ENCODE assay signal across 8 mouse cellular contexts in genomic region chr11:44470432-44471336, GRCm38 (mm10). TPM values are rescaled to one million over a fixed set of nuclear protein-coding genes. Genes with fewer than 3 reads are reported as not detected.
DNase-seq lines count a peak whose midpoint lies in the region; ATAC-seq and TF ChIP-seq lines count a peak whose summit lies in the region.

Gene Ublcp1 (minus strand): TSS chr11:44470498.

- peak within 1 kb of the TSS; percentile 95 for H3K4me2 ChIP-seq in forebrain, embryonic 13.5 days
- H3K4me2 ChIP-seq in liver, postnatal 0 days (ENCODE audit: low read depth, low read length) = peak within 1 kb of the TSS; percentile 72
- H3K4me2 ChIP-seq in neural tube, embryonic 14.5 days (ENCODE audit: low read depth, low read length) = peak within 1 kb of the TSS; percentile 97

- intact Hi-C loops in heart, postnatal 10 days (cut with DNase I) = loop anchor here (1.0 to 5.0 kb wide), 3 partner anchors 48 to 112 kb away; partner anchors contain the start of gene Rnf145

- H3K9ac ChIP-seq in forebrain, embryonic 13.5 days = peak within 1 kb of the TSS; percentile 79
- peak within 1 kb of the TSS; percentile 93 for H3K9ac ChIP-seq in liver, postnatal 0 days (replicated peaks)
- peak within 1 kb of the TSS; percentile 87 for H3K9ac ChIP-seq in neural tube, embryonic 14.5 days (replicated peaks; ENCODE audit: low read depth, low read length)

- H3K27me3 ChIP-seq in E14TG2a.4 (ENCODE audit: insufficient read depth, low read length) = no peaks in the 10 kb centered on the region
- 0 out of 2 replicates have a peak, but pooled peaks cover 2% of the 10 kb centered on the region for H3K27me3 ChIP-seq in forebrain, embryonic 13.5 days
- no peaks in the 10 kb centered on the region for H3K27me3 ChIP-seq in liver, postnatal 0 days (ENCODE audit: insufficient read depth, low read length)
- H3K27me3 ChIP-seq in neural tube, embryonic 14.5 days (ENCODE audit: control insufficient read depth, insufficient read depth, low read length) = no peaks in the 10 kb centered on the region

- peak; percentile 85 for DNase-seq in c-Kit-positive CD71-positive TER-119-positive erythroid progenitor cells, embryonic 14.5 days (ENCODE audit: low spot score)
- DNase-seq in heart, postnatal 10 days = peak; percentile 95 to 96
- DNase-seq in large intestine, adult 2 months (ENCODE audit: low read depth, low spot score) = peak; percentile 80
- DNase-seq in liver, postnatal 0 days = peak; percentile 95
- DNase-seq in testis, postnatal 10 days (ENCODE audit: low spot score) = peak; percentile 95

- no peaks in the 10 kb centered on the region for H3K9me3 ChIP-seq in E14TG2a.4 (ENCODE audit: low read length)
- no peaks in the 10 kb centered on the region for H3K9me3 ChIP-seq in forebrain, embryonic 13.5 days (replicated peaks)
- H3K9me3 ChIP-seq in liver, postnatal 0 days (ENCODE audit: low read length) = no peaks in the 10 kb centered on the region
- H3K9me3 ChIP-seq in neural tube, embryonic 14.5 days (ENCODE audit: control insufficient read depth, low read length) = no peaks in the 10 kb centered on the region

- H3K4me1 ChIP-seq in E14TG2a.4 (replicated peaks; ENCODE audit: low read depth, low read length) = peaks cover 24% of the 10 kb centered on the region
- H3K4me1 ChIP-seq in forebrain, embryonic 13.5 days = peaks cover 22% of the 10 kb centered on the region
- peaks cover 34% of the 10 kb centered on the region for H3K4me1 ChIP-seq in liver, postnatal 0 days (ENCODE audit: insufficient read depth)
- H3K4me1 ChIP-seq in neural tube, embryonic 14.5 days (ENCODE audit: control insufficient read depth, insufficient read depth, low read length) = peaks cover 14% of the 10 kb centered on the region

- ATAC-seq in forebrain, embryonic 13.5 days = peak; percentile 96
- peak; percentile 90 for ATAC-seq in liver, postnatal 0 days
- peak; percentile 96 for ATAC-seq in neural tube, embryonic 14.5 days (ENCODE audit: low read depth)

- peak within 1 kb of the TSS; percentile 91 for H3K4me3 ChIP-seq in E14TG2a.4 (replicated peaks; ENCODE audit: low read length)
- peak within 1 kb of the TSS; percentile 62 for H3K4me3 ChIP-seq in forebrain, embryonic 13.5 days
- peak within 1 kb of the TSS; percentile 88 for H3K4me3 ChIP-seq in liver, postnatal 0 days (ENCODE audit: low read depth, low read length)
- peak within 1 kb of the TSS; percentile 96 for H3K4me3 ChIP-seq in neural tube, embryonic 14.5 days (ENCODE audit: low read depth, low read length)

- TF ChIP-seq CTCF in E14TG2a.4 (conservative IDR thresholded peaks at IDR 0.05; ENCODE audit: low read length) = no peak
- TF ChIP-seq CTCF in liver, postnatal 0 days (IDR thresholded peaks at IDR 0.05; ENCODE audit: low read depth) = no peak

- TF ChIP-seq EP300 in liver, postnatal 0 days (IDR thresholded peaks at IDR 0.05; ENCODE audit: low read depth) = peak; percentile 87

- H3K27ac ChIP-seq in forebrain, embryonic 13.5 days = peak within 1 kb of the TSS; percentile 86
- H3K27ac ChIP-seq in liver, postnatal 0 days (ENCODE audit: low read depth) = peak within 1 kb of the TSS; percentile 98
- H3K27ac ChIP-seq in neural tube, embryonic 14.5 days (ENCODE audit: low read depth, low read length) = peak within 1 kb of the TSS; percentile 81

- under 1% methylated on average over 54 of the region's 54 CpGs for WGBS in forebrain, embryonic 13.5 days
- under 1% methylated on average over 54 of the region's 54 CpGs for WGBS in large intestine, adult 2 months
- WGBS in liver, postnatal 0 days (ENCODE audit: insufficient replicate concordance) = under 1% methylated on average over 54 of the region's 54 CpGs
- under 1% methylated on average over 54 of the region's 54 CpGs for WGBS in neural tube, embryonic 14.5 days

- peaks cover 9% of the 10 kb centered on the region for H3K36me3 ChIP-seq in E14TG2a.4 (ENCODE audit: insufficient read depth, low read length)
- H3K36me3 ChIP-seq in forebrain, embryonic 13.5 days (ENCODE audit: poor library complexity, severe bottlenecking) = no peaks in the 10 kb centered on the region
- H3K36me3 ChIP-seq in liver, postnatal 0 days (replicated peaks; ENCODE audit: insufficient read depth, low read length) = no peaks in the 10 kb centered on the region
- H3K36me3 ChIP-seq in neural tube, embryonic 14.5 days (ENCODE audit: control insufficient read depth, insufficient read depth, low read length) = no peaks in the 10 kb centered on the region

RNA-seq across cellular contexts. Expression of gene Ublcp1, which starts in this region (rescaled TPM):
- polyA plus RNA-seq in forebrain, embryonic 13.5 days (2015; fragmentation: Nextera tagmentation; extraction: Ambion mirVana) = 54.1 and 58.8 TPM in 2 replicates
- total RNA-seq in heart, postnatal 10 days (2021) = 10 to 100 TPM; 36.6 to 40.9 TPM
- 10.3 and 13.5 TPM in 2 replicates for polyA plus RNA-seq in large intestine, adult 2 months (2012; rRNA removed)
- polyA plus RNA-seq in liver, postnatal 0 days (2015; fragmentation: Nextera tagmentation; extraction: Ambion mirVana) = 40.8 and 40.9 TPM in 2 replicates
- 66.2 and 73.9 TPM in 2 replicates for polyA plus RNA-seq in neural tube, embryonic 14.5 days (2014; fragmentation: Nextera tagmentation; extraction: Ambion mirVana)

Comparison
In these comparisons a context has a peak if more than half of its experiments do, and no peak if none do; other contexts are left out.
1. Peak in every context shown above with its lines: DNase-seq, ATAC-seq, H3K4me3 ChIP-seq and H3K27ac ChIP-seq.